Mouse (Mus musculus) testis, adult 2 months (tissue): ENCODE measurements around the gene 4930562C15Rik.

Experiments used
- CTCF ChIP-seq: fragments of 200-500 bp; IDR thresholded peaks from 2 replicates; pipeline ENCODE4 v1.5.1; 2012; ENCODE audit warnings: low read depth, mild to moderate bottlenecking, inconsistent platforms, low read length, moderate library complexity; ENCODE audit not compliant: control insufficient read depth, insufficient read depth, insufficient replicate concordance
- POLR2A ChIP-seq: fragments of 200-500 bp; IDR thresholded peaks from 2 replicates; pipeline ENCODE4 v1.6.1; 2012; ENCODE audit warnings: low read depth, mild to moderate bottlenecking, inconsistent platforms, low read length, moderate library complexity; ENCODE audit not compliant: control insufficient read depth

DNA sequence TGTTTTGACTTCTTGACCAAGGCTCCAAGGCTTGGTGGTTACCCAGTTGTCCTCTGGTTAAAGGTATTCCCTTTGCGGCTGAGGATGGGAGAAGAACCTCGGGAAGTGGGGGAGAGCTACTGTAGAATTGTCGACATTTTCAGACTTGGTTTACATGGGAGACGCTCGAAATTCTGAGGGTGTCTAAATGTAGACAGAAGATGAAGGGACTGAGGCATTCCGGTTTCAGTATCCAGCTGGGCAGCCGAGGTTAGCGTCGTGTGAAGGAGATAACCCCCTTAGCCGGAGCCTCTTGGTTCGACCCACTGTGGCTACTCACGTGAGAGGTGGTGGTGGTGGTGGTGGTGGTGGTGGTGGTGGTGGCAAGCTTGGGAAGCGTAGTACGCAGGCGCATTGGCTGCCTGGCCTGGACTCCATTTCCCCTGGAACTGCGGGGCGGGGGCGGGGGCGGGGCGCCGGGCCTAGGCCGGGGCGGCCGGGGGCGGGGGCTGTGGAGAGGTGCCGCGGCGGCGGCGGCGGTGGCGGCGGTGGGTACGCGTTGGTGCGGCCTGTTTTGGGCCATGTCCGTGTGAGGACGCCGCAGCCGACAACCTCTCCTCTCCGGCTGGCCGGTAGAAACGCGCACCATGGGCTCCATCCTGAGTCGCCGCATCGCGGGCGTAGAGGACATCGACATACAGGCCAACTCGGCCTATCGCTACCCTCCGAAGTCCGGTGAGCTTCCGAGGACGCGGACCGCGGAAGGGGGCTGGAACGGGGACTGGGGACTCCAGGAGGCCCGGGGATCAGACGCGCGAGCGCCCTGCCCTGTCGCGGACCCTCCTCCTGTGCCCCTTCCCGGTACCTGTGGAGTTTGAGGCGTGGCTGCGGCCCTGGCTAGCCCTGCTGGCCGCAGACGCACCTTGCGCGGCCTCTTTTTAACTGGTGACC lies 50.8 kb downstream of the 4930562C15Rik start, which contains the start of gene Mgrn1:
- peak; percentile 25; the same call in 1 of the 2 replicates for TF ChIP-seq CTCF
- TF ChIP-seq POLR2A, result no peak
